Mouse (Mus musculus): Measurements from ENCODE around the gene Sec16a. TPM values are rescaled to one million over a fixed set of nuclear protein-coding genes. Genes with fewer than 3 reads are reported as not detected.
A peak's percentile ranks its signal among the peaks of the same experiment; 100 is the strongest.

Gene Sec16a
- total and polyA plus RNA-seq, 2 experiments from 2014 or later = 12.6 to 76.7 TPM

DNA sequence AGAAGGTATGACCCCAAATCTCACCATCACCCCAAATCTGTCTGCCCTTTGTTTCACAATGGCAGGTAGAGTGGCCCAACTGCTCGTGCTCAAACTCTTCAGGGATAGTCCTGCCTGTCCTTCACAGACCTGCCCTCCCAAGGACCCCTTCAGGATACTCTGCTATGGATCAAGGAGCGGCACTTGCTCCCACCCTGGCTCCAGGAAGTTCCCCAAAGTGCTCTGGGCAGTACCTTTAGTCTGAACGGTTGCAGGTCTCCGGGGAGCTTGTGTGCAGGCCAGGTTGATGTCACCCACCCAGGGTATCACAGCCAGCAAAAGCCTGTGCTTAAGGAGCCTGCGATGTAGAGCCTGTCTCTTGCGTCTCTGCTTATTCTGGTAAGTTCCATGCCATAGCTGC lies 77.1 kb downstream of the Sec16a start:
- TF ChIP-seq CTCF (IDR thresholded peaks at IDR 0.05) = no peak
- no peaks in the 10 kb centered on the region for H3K9me3 ChIP-seq (ENCODE audit: low read length)
- no peaks in the 10 kb centered on the region for H3K4me1 ChIP-seq (ENCODE audit: insufficient read depth, low read length)
- WGBS = 91% methylated on average over 6 of the region's 6 CpGs
- H3K4me2 ChIP-seq (ENCODE audit: low read depth, low read length, poor library complexity, severe bottlenecking) = no peak overlapping the region
- no peaks in the 10 kb centered on the region for H3K27me3 ChIP-seq (ENCODE audit: insufficient read depth, low read length)
- peaks cover 89% of the 10 kb centered on the region for H3K36me3 ChIP-seq (ENCODE audit: insufficient read depth, low read length)
- no peak overlapping the region for H3K9ac ChIP-seq (replicated peaks; ENCODE audit: low read length, poor library complexity, severe bottlenecking)
- DNase-seq (ENCODE audit: low spot score) = no peak
- no peak overlapping the region for H3K27ac ChIP-seq (ENCODE audit: low read depth, low read length)
- H3K4me3 ChIP-seq (ENCODE audit: low read depth, low read length) = no peak overlapping the region
- no peak for ATAC-seq (ENCODE audit: low FRiP score)

DNA sequence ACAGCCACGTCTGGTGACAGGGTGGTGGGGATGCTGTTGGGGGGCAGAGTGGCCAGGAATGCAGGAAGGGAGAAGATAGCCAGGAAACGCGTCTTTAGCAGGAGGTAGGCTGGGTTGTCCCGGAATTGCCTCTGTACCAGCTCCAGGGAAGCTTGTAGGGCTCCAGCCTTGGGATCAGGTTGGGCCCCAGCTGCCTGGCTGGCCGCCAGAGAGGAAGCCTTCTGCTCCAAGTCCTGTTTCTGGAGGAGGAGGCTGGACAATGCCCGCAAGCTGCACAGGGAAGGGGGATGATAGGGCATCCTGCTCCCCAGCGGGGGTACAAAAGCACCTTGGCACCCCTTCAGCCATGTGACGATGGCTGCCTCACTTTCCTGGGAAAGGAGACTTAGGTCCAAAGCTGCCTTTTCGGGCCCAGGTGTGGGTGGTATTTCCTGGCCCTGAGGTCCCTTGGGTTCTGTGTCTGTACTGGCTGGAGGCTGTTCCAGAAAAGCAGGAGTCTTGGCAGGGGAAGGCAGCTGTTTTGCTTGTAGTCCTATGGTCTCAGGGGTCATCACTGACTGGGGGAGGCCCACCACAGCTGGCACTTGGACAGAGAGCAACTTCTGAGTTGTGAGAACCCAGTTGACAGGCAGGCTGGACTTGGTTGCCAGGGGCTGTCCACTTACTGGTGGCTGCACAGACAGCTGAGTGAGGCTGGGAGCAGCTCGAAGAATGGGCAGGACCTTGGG lies 80.1 kb downstream of the Sec16a start:
- H3K4me1 ChIP-seq (ENCODE audit: insufficient read depth, low read length) = no peaks in the 10 kb centered on the region
- H3K9me3 ChIP-seq (ENCODE audit: low read length) = no peaks in the 10 kb centered on the region
- ATAC-seq (ENCODE audit: low FRiP score) (no peak), DNase-seq (ENCODE audit: low spot score) (peak; percentile 21)
- no peaks in the 10 kb centered on the region for H3K27me3 ChIP-seq (ENCODE audit: insufficient read depth, low read length)
- H3K27ac ChIP-seq (ENCODE audit: low read depth, low read length) = no peak overlapping the region
- H3K36me3 ChIP-seq (ENCODE audit: insufficient read depth, low read length) = peaks cover 70% of the 10 kb centered on the region
- TF ChIP-seq CTCF (IDR thresholded peaks at IDR 0.05) = no peak
- H3K4me2 ChIP-seq (ENCODE audit: low read depth, low read length, poor library complexity, severe bottlenecking) = no peak overlapping the region
- 76% methylated on average over 10 of the region's 10 CpGs for WGBS
- H3K4me3 ChIP-seq (ENCODE audit: low read depth, low read length) = no peak overlapping the region
- H3K9ac ChIP-seq (replicated peaks; ENCODE audit: low read length, poor library complexity, severe bottlenecking) = no peak overlapping the region

DNA sequence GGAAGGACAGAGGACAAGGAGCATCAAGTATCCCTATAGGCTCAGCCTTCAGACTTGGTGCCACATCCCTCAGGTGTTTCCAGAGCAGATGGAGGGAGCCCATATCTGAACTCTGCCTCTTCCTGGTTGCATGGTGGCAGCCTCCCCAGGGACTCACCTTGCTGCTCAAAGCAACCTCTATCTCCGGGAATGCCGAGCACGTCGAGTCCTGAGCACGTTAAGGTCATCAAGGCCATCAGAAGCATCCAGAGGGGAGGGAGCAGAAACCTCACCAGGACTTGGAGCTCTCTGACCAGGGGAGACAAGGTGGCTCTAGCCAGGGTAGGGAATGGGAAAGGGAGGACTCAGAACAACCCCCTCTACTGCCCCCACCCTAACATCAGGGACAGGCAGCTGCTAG lies 81.5 kb downstream of the Sec16a start:
- DNase-seq (ENCODE audit: low spot score) (no peak), ATAC-seq (ENCODE audit: low FRiP score) (no peak)
- Histone ChIP-seq H3K27me3 (ENCODE audit: insufficient read depth, low read length) (no peaks in the 10 kb centered on the region), H3K27ac (ENCODE audit: low read depth, low read length) (no peak overlapping the region), H3K4me3 (ENCODE audit: low read depth, low read length) (no peak overlapping the region), H3K9me3 (ENCODE audit: low read length) (no peaks in the 10 kb centered on the region), H3K9ac (replicated peaks; ENCODE audit: low read length, poor library complexity, severe bottlenecking) (no peak overlapping the region), H3K4me2 (ENCODE audit: low read depth, low read length, poor library complexity, severe bottlenecking) (no peak overlapping the region), H3K4me1 (ENCODE audit: insufficient read depth, low read length) (no peaks in the 10 kb centered on the region), H3K36me3 (ENCODE audit: insufficient read depth, low read length) (peaks cover 56% of the 10 kb centered on the region)
- TF ChIP-seq CTCF (IDR thresholded peaks at IDR 0.05) = no peak
- 97% methylated on average over 5 of the region's 5 CpGs for WGBS

DNA sequence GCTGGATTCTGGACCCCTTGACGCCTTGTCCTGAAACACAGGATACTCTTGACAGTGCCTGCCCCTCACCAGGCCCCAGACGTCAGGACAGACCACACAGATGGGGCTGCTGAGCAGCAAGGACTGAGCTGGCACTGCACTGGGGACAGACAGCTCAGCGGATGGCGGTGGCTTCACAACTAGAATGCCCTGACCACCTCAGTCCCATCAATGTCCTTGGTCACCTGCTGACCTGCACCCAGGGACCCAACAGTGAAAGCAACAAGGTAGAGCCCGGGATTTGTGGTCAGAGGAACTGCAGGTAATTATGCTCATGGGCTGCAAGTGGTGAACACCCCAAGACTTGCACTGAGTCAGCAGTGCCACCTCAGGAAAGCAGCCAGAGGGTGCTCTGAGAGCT lies 82.0 kb downstream of the Sec16a start:
- Histone ChIP-seq H3K27me3 (ENCODE audit: insufficient read depth, low read length) (no peaks in the 10 kb centered on the region), H3K9ac (replicated peaks; ENCODE audit: low read length, poor library complexity, severe bottlenecking) (no peak overlapping the region), H3K4me1 (ENCODE audit: insufficient read depth, low read length) (no peaks in the 10 kb centered on the region), H3K9me3 (ENCODE audit: low read length) (no peaks in the 10 kb centered on the region), H3K27ac (ENCODE audit: low read depth, low read length) (no peak overlapping the region), H3K4me3 (ENCODE audit: low read depth, low read length) (no peak overlapping the region), H3K4me2 (ENCODE audit: low read depth, low read length, poor library complexity, severe bottlenecking) (no peak overlapping the region), H3K36me3 (ENCODE audit: insufficient read depth, low read length) (peaks cover 51% of the 10 kb centered on the region)
- no peak for TF ChIP-seq CTCF (IDR thresholded peaks at IDR 0.05)
- 87% methylated on average over 5 of the region's 5 CpGs for WGBS
- DNase-seq (ENCODE audit: low spot score) = no peak
- ATAC-seq (ENCODE audit: low FRiP score) = no peak

DNA sequence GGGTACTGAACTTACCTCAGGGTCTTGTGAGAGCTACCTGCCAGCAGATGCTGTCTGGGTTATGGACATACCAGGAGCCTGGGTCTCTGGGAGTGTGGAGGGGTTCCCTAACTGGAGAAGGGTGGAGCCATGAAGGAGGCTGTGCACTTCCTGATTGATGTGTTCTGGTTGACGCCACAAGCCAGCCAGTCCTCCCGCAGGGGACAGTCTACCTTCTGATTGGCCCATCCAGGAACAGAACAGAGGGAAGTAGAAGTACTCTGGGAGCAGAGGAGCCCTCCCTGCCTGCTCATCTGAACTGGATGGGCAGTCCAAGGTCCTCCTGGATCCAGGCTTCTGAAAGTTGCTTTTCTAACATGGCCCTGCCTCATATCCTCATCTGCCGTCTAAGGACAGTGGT lies 84.2 kb downstream of the Sec16a start, which contains the start of gene Card9:
Gene Card9 (minus strand): TSS at position 147 of the 400 bp plus-strand sequence.
- no peak for ATAC-seq (ENCODE audit: low FRiP score)
- Histone ChIP-seq H3K4me1 (ENCODE audit: insufficient read depth, low read length) (no peaks in the 10 kb centered on the region), H3K27me3 (ENCODE audit: insufficient read depth, low read length) (no peaks in the 10 kb centered on the region), H3K9me3 (ENCODE audit: low read length) (no peaks in the 10 kb centered on the region), H3K36me3 (ENCODE audit: insufficient read depth, low read length) (peaks cover 31% of the 10 kb centered on the region), H3K4me3 (ENCODE audit: low read depth, low read length) (no peak within 1 kb of the TSS), H3K9ac (replicated peaks; ENCODE audit: low read length, poor library complexity, severe bottlenecking) (no peak within 1 kb of the TSS), H3K4me2 (ENCODE audit: low read depth, low read length, poor library complexity, severe bottlenecking) (no peak within 1 kb of the TSS), H3K27ac (ENCODE audit: low read depth, low read length) (no peak within 1 kb of the TSS)
- WGBS = 58% methylated on average over 3 of the region's 3 CpGs
- DNase-seq (ENCODE audit: low spot score) = no peak
- TF ChIP-seq CTCF (IDR thresholded peaks at IDR 0.05) = no peak

DNA sequence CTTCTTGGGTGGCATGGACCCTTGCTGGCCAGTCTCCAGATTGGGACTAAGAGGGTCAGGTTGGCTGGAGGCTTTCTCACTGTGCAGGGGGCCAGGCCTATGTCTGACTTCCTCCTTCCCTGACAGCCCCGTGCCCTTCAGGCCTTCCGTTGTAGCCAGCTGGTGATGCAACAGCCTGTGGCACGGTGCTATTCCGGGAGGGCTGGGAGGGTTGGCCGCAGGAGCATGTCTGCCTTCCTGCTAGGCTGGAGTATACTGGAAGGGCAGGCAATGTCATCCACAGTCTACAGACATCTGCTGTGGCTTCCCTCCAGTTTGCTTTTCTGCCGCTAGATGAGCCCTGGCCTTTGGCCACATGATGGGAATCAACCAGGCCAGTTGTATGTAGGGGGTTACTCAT lies 85.0 kb downstream of the Sec16a start:
- Histone ChIP-seq H3K27me3 (ENCODE audit: insufficient read depth, low read length) (no peaks in the 10 kb centered on the region), H3K4me3 (ENCODE audit: low read depth, low read length) (no peak overlapping the region), H3K4me1 (ENCODE audit: insufficient read depth, low read length) (no peaks in the 10 kb centered on the region), H3K4me2 (ENCODE audit: low read depth, low read length, poor library complexity, severe bottlenecking) (no peak overlapping the region), H3K36me3 (ENCODE audit: insufficient read depth, low read length) (peaks cover 23% of the 10 kb centered on the region), H3K27ac (ENCODE audit: low read depth, low read length) (no peak overlapping the region), H3K9me3 (ENCODE audit: low read length) (no peaks in the 10 kb centered on the region), H3K9ac (replicated peaks; ENCODE audit: low read length, poor library complexity, severe bottlenecking) (no peak overlapping the region)
- no peak for TF ChIP-seq CTCF (IDR thresholded peaks at IDR 0.05)
- 86% methylated on average over 6 of the region's 6 CpGs for WGBS
- peak; percentile 40 for DNase-seq (ENCODE audit: low spot score)
- ATAC-seq (ENCODE audit: low FRiP score) = no peak; the same call in 1 of the 2 replicates

Small RNA genes within 50 kb of the gene (microRNA-seq; reads per million reads assigned to microRNA genes)
- not detected for gene Mir6996 (ENCODE audit: borderline number of aligned reads)

Other genes starting within 250 kb of the Sec16a start
- 0.38 TPM in 1 of 2 replicates, not detected in the other for gene Lhx3, start 236.9 kb downstream of the Sec16a start, total RNA-seq (2014; rRNA removed)
- gene Lhx3, start 236.9 kb downstream of the Sec16a start, polyA plus RNA-seq (2015; fragmentation: Nextera tagmentation; extraction: Ambion mirVana) = 0.12 TPM in 1 of 2 replicates, not detected in the other
- gene Qsox2, start 207.7 kb downstream of the Sec16a start, total RNA-seq (2014; rRNA removed) = 19.2 and 25.6 TPM in 2 replicates
- 8.4 and 9.9 TPM in 2 replicates for gene Qsox2, start 207.7 kb downstream of the Sec16a start, polyA plus RNA-seq (2015; fragmentation: Nextera tagmentation; extraction: Ambion mirVana)
- gene Ccdc187, start 150.7 kb downstream of the Sec16a start, total RNA-seq (2014; rRNA removed) = 2.8 and 3.7 TPM in 2 replicates
- gene Ccdc187, start 150.7 kb downstream of the Sec16a start, polyA plus RNA-seq (2015; fragmentation: Nextera tagmentation; extraction: Ambion mirVana) = 0.16 and 0.23 TPM in 2 replicates
- 286 and 298 TPM in 2 replicates for gene Gpsm1, start 129.7 kb downstream of the Sec16a start, total RNA-seq (2014; rRNA removed)
- 162 and 163 TPM in 2 replicates for gene Gpsm1, start 129.7 kb downstream of the Sec16a start, polyA plus RNA-seq (2015; fragmentation: Nextera tagmentation; extraction: Ambion mirVana)
- 27.4 and 34.3 TPM in 2 replicates for gene Dnlz, start 93.1 kb downstream of the Sec16a start, total RNA-seq (2014; rRNA removed)
- gene Dnlz, start 93.1 kb downstream of the Sec16a start, polyA plus RNA-seq (2015; fragmentation: Nextera tagmentation; extraction: Ambion mirVana) = 24.1 and 26.0 TPM in 2 replicates
- gene Card9, start 84.3 kb downstream of the Sec16a start, total RNA-seq (2014; rRNA removed) = 7.0 and 11.9 TPM in 2 replicates
- gene Card9, start 84.3 kb downstream of the Sec16a start, polyA plus RNA-seq (2015; fragmentation: Nextera tagmentation; extraction: Ambion mirVana) = 1.4 and 1.6 TPM in 2 replicates
- 44.7 and 66.4 TPM in 2 replicates for gene Snapc4, start 64.6 kb downstream of the Sec16a start, total RNA-seq (2014; rRNA removed)
- 27.8 and 29.1 TPM in 2 replicates for gene Snapc4, start 64.6 kb downstream of the Sec16a start, polyA plus RNA-seq (2015; fragmentation: Nextera tagmentation; extraction: Ambion mirVana)
- gene Entr1, start 55.9 kb downstream of the Sec16a start, total RNA-seq (2014; rRNA removed) = 157 and 162 TPM in 2 replicates
- gene Entr1, start 55.9 kb downstream of the Sec16a start, polyA plus RNA-seq (2015; fragmentation: Nextera tagmentation; extraction: Ambion mirVana) = 144 and 156 TPM in 2 replicates
- 64.8 and 71.1 TPM in 2 replicates for gene Pmpca, start 55.9 kb downstream of the Sec16a start, total RNA-seq (2014; rRNA removed)
- 85.1 and 91.9 TPM in 2 replicates for gene Pmpca, start 55.9 kb downstream of the Sec16a start, polyA plus RNA-seq (2015; fragmentation: Nextera tagmentation; extraction: Ambion mirVana)
- gene Inpp5e, start 36.0 kb downstream of the Sec16a start, total RNA-seq (2014; rRNA removed) = 29.0 and 32.2 TPM in 2 replicates
- gene Inpp5e, start 36.0 kb downstream of the Sec16a start, polyA plus RNA-seq (2015; fragmentation: Nextera tagmentation; extraction: Ambion mirVana) = 16.5 and 18.2 TPM in 2 replicates
- 48.9 and 65.8 TPM in 2 replicates for gene Notch1, start 71.4 kb upstream of the Sec16a start, total RNA-seq (2014; rRNA removed)
- gene Notch1, start 71.4 kb upstream of the Sec16a start, polyA plus RNA-seq (2015; fragmentation: Nextera tagmentation; extraction: Ambion mirVana) = 6.8 and 7.6 TPM in 2 replicates
- 69.9 and 83.0 TPM in 2 replicates for gene Egfl7, start 134.8 kb upstream of the Sec16a start, total RNA-seq (2014; rRNA removed)
- gene Egfl7, start 134.8 kb upstream of the Sec16a start, polyA plus RNA-seq (2015; fragmentation: Nextera tagmentation; extraction: Ambion mirVana) = 63.2 and 70.9 TPM in 2 replicates
- not detected in 2 replicates for gene Gm20532, start 141.4 kb upstream of the Sec16a start, total RNA-seq (2014; rRNA removed)
- gene Gm20532, start 141.4 kb upstream of the Sec16a start, polyA plus RNA-seq (2015; fragmentation: Nextera tagmentation; extraction: Ambion mirVana) = 0.25 TPM in 1 of 2 replicates, not detected in the other
- gene Agpat2, start 159.2 kb upstream of the Sec16a start, total RNA-seq (2014; rRNA removed) = 6.4 and 8.4 TPM in 2 replicates
- gene Agpat2, start 159.2 kb upstream of the Sec16a start, polyA plus RNA-seq (2015; fragmentation: Nextera tagmentation; extraction: Ambion mirVana) = 5.0 and 6.3 TPM in 2 replicates
- gene Fam69b, start 183.2 kb upstream of the Sec16a start, total RNA-seq (2014; rRNA removed) = 237 and 261 TPM in 2 replicates
- 155 and 162 TPM in 2 replicates for gene Fam69b, start 183.2 kb upstream of the Sec16a start, polyA plus RNA-seq (2015; fragmentation: Nextera tagmentation; extraction: Ambion mirVana)
- gene Lcn4, start 226.1 kb upstream of the Sec16a start, total RNA-seq (2014; rRNA removed) = not detected in 2 replicates
- gene Lcn4, start 226.1 kb upstream of the Sec16a start, polyA plus RNA-seq (2015; fragmentation: Nextera tagmentation; extraction: Ambion mirVana) = not detected in 2 replicates

All from midbrain, postnatal 0 days (tissue).